Mouse (Mus musculus) adrenal gland, postnatal 10 days (tissue): ENCODE results near the gene Xrcc1. TPM values are rescaled to one million over a fixed set of nuclear protein-coding genes. Genes with fewer than 3 reads are reported as not detected.

Experiments used
- DNase-seq: peaks from one replicate; pipeline ENCODE4 v3.0.0; 2021; ENCODE audit warnings: mixed read lengths
- total RNA-seq, 2 experiments: library from RNA; stranded (reverse); gene quantifications; 2 replicates each; pipeline ENCODE4 v1.2.3; 2021

The Xrcc1 gene
- total RNA-seq, 2 experiments from 2014 or later: 37.4 to 48.6 TPM

- DNase-seq: no peak
These were observed 17.2 kb upstream of the Xrcc1 start for GRCm38 (mm10) chr7:24528861-24529260.

- DNase-seq: no peak
These were observed 16.5 kb upstream of the Xrcc1 start for GRCm38 (mm10) chr7:24529580-24529979.

DNA sequence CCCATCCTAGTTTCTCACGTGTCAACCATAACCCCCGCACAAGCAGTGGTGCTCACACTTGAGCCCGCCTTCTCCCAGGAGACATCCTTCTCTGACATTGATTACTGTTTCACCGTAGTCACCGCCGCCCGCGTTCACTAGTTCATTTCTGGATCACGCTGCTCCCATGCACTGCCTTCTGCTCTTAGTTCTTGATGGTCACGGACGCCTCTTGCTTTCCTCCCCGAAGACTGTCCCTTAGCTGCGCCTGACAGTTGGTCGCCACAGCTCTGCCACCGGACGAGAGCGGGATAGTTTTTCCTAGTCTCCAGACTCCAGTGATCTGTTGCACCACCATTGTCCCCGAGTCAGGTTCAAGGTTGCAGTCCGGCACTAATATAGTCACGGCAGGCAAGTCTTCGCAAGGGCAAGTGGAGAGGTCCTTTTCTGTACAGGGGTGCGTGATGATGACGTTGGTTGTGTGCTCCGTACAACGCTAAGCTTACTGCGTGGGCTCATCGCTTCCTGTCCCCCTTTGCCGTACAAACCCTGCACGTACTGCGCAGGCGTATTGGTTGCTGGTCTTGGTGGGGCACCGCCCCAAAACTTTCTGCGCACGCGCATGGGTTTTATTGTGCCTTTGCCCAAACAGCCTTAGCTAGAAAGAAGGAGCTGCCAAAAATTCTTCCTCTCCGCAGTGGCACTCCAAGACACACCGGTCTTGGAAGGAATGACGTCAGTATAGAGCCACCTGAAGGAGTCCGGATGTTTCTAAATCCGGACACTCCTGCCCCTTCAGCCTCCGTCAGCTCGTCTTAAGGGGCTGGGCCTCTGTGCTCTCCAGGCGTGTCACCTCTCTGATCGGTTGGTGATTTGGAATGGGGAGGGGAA, 15.8 kb upstream of the Xrcc1 start, which contains the start of gene Irgq:
TSS of gene Irgq (plus strand) at position 628 of the 870 bp plus-strand sequence.
- peak; percentile 99 for DNase-seq

- peak; percentile 84 for DNase-seq
These were observed 14.7 kb upstream of the Xrcc1 start for GRCm38 (mm10) chr7:24531211-24531971.

- no peak for DNase-seq
These were observed 13.0 kb upstream of the Xrcc1 start for GRCm38 (mm10) chr7:24533031-24533571.

DNA sequence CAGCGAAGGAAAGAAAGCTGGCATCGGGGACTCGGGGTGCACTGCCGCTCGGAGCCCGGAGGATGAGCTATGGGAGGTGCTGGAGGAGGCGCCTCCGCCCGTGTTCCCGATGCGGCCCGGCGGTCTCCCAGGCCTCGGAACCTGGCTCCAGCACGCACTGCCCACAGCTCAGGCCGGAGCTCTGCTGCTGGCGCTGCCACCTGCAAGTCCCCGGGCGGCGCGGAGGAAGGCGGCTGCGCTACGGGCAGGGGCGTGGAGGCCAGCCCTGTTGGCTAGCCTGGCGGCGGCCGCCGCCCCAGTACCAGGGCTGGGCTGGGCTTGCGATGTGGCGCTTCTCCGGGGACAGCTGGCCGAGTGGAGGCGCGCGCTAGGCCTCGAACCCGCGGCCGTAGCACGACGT, 12.3 kb upstream of the Xrcc1 start:
- DNase-seq: no peak

DNA sequence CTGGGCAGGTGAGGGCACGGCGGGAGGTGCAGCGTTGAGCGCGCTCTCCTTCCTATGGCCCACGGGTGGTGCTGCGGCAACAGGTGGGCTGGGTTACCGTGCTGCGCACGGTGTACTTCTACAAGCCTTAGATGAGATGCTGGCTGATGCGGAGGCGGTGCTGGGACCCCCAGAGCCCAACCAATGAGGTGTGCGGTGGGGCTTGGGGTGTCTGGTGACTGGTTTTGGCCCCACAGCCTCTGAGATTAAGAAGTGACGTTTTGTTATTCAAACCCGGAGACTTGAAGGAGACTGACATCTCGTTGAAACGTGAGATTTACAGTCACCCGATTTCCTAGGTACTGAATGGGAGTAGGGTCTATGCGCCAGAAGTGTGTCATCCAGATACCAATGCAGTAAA, 11.8 kb upstream of the Xrcc1 start:
- no peak for DNase-seq

- DNase-seq: no peak
These were observed 9.0 kb upstream of the Xrcc1 start for GRCm38 (mm10) chr7:24537081-24537480.

DNA sequence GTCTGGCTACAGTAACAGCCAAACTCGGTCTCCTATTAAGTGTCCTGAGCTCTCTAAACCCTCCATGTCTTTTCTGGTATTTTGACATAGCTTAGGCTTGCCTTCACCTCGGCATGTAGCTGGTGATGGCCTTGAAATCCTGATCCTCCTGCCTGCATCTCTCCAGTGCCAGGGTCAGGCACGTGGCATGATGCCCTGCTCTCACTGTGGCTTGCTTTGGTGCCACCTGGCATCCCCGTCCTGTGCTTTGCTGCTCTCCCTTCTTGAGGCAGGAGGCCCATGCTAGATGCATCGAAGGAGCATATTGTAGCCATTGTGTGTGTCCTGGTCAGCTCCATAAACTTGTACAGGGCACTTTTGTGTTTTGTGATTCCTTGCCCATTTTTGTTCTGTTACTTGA, 8.5 kb upstream of the Xrcc1 start:
- no peak for DNase-seq

DNA sequence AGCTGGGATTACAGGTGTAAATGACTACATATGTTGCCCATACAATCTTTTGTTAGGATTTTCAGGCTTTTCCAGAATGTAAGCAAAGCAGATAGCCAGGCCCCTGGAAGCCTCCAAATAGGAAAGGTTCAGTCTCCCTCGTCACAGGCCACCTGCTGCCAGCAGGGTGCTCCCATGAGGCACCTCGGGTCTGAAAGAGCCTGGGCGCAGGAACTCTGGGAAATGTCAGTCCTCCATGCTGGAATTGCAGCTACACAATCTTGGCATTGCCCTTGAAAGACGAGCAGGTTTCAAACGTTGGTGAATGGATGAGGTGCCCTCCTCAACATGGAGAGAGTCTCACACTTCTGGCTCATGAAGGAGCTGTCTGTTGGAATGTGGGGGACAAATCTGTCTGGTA, 7.9 kb upstream of the Xrcc1 start:
- DNase-seq: peak; percentile 69

GRCm38 (mm10) chr7:24538701-24539100, 7.4 kb upstream of the Xrcc1 start:
- DNase-seq: no peak

DNA sequence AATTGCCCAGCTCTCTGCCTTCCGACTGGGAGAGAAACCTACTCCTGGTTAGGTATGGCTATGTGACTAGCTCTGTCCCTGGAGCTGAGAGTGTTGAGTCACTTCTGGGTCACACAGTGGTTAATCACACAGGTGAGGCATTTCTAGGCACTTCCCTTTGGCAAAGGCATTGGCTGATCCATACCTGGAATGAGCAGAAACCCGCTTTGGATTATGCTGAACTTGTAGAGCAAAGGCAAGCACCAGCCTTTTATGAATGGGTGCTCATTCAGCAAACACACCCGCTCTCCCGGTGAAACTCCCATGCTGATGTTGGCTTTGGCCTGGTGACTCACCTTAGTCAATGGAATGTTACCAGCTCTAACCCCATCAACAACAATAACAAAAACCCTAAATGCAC, 6.4 kb upstream of the Xrcc1 start:
- no peak for DNase-seq

DNA sequence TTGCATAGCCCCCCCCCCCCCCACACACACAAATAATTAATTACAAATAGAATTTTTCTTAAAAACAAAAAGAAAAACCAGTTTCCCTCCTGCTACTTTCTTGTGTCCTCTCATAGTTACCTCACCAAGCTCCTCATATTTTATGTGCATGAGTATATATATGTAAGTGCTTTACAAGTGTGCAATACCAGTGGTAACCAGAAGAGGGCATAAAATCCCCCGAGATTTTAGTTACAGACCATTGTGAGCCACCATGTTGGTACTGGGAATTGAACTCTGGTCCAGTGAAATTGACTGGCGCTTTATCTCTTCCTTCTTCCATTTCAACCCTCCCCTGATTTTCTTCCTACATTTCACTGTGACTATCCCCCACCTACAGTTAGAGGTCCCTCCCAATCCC, 1.6 kb upstream of the Xrcc1 start:
- no peak for DNase-seq

DNA sequence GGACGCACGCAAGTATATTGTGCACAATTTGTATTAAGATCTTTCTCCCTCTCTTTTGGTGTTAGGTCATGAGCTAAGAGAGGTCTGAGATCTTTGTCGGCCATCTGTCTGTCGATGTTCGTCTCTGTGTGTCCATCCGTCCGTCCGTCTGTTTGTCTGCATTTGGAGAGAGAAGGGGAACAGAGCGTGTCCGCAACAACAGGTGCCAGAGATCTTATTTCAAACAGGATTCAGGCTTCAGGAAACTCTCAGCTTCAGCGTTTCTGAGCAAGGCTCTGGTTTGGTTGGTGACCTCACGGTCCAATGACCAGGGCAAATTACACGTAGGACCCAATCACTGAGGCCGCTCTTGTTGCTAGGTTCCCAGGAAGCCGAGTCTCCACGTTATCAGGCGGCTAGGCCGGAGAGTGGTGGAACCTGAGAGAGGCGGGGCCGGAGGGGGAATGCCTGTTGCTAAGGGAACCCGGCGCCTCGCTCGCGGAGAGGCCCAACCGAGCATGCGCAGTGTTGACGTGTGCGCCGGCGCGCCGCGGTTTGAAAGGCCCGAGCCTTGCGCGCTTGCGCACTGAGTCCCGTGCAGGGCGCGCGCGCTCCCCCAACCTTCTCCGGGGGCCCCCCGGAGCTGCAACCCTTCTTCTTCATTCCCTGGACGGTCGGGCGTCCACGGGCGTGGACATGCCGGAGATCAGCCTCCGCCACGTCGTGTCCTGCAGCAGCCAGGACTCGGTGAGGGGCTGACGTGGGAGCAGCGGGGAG, 723 bp downstream of the Xrcc1 start:
- DNase-seq: peak; percentile 99

DNA sequence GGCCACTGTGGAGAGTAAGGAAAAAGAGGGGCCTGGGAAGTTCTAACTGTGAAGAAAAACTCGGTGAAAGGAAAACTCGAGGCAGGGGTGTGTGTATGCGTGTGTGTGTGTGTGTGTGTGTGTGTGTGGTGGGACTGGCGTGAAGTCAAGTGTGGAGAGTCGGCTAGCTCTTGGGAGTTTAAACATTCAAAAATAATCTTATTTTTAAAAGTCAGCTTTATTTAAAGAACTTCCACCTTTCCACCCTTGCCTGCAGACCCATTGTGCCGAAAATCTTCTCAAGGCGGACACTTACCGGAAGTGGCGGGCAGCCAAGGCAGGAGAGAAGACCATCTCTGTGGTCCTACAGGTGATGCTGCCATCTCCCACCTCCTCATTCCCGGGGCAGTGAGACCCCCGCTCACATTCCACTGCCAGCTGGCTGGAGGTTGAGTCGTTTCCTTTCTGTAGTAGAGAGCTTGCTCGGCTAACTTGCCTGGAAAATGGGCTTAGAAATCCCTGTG, 1.5 kb downstream of the Xrcc1 start:
- no peak for DNase-seq

- no peak for DNase-seq
These were observed 6.1 kb downstream of the Xrcc1 start for GRCm38 (mm10) chr7:24551985-24552759.

GRCm38 (mm10) chr7:24555786-24556185, 9.7 kb downstream of the Xrcc1 start:
- DNase-seq: no peak

GRCm38 (mm10) chr7:24561450-24561849, 15.4 kb downstream of the Xrcc1 start:
- DNase-seq: no peak

DNA sequence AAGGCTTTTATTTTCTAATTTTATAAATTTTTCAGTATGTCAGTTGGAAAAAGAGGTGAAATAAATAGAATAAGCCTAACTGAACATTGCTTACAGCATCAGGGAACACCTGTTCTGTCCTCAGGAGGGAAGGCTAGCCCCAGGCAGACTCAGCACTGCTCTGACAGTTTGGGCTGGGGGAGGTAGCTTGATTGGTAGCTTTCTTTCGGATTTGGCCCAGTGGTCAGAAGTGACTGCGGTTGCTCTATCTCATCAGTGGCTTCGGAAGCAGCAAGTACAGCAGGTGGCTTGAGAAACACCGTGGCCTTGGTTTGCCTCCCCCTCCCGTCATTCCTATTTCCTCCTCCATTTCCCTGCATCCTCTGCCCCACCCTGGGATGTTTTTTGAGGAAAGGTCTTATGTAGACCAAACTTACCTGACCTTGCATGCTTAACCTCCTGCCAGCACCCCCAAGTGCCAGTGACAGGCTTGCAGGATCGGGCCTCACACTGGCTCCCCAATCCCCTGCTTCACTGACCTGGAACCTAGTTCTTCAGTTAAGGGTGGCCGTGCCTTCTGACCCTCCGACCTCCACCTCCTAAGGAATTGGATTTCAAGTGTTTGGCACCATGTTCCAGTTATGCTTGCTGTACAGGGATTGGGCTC, 17.2 kb downstream of the Xrcc1 start:
- DNase-seq: no peak

- DNase-seq: no peak
These were observed 17.7 kb downstream of the Xrcc1 start for GRCm38 (mm10) chr7:24563837-24564206.
